Mouse (Mus musculus) limb, embryonic 12.5 days (tissue): Measurements from ENCODE around the gene Gm42420. TPM values are rescaled to one million over a fixed set of nuclear protein-coding genes. Genes with fewer than 3 reads are reported as not detected.

Experiments used
- ATAC-seq: fragments of 200-750 bp; cut with Nextera tagmentation; 2 replicates; pipeline ENCODE4 v1.8.0; 2017; ENCODE audit warnings: low read depth, moderate TSS enrichment; ENCODE audit not compliant: insufficient number of reproducible peaks, insufficient read depth, low FRiP score, low TSS enrichment
- H3K27ac ChIP-seq: fragments of 300-500 bp; sonication (generic); 2 replicates; pipeline ENCODE4 v1.5.1; 2016; ENCODE audit warnings: mild to moderate bottlenecking, moderate library complexity
- H3K27me3 ChIP-seq: fragments of 300-500 bp; sonication (generic); 2 replicates; pipeline ENCODE4 v1.6.1; 2016; ENCODE audit warnings: mild to moderate bottlenecking, moderate library complexity
- H3K36me3 ChIP-seq: fragments of 300-500 bp; sonication (generic); 2 replicates; pipeline ENCODE4 v1.6.1; 2016; ENCODE audit warnings: mild to moderate bottlenecking, moderate library complexity
- H3K4me1 ChIP-seq: fragments of 300-500 bp; sonication (generic); replicated peaks from 2 replicates; pipeline ENCODE4 v1.6.1; 2016
- H3K4me2 ChIP-seq: fragments of 300-500 bp; sonication (generic); 2 replicates; pipeline ENCODE4 v1.6.1; 2016; ENCODE audit warnings: mild to moderate bottlenecking, moderate library complexity
- H3K4me3 ChIP-seq: fragments of 300-500 bp; sonication (generic); replicated peaks from 2 replicates; pipeline ENCODE4 v1.5.1; 2016; ENCODE audit warnings: mild to moderate bottlenecking
- H3K9ac ChIP-seq: fragments of 300-500 bp; sonication (generic); replicated peaks from 2 replicates; pipeline ENCODE4 v1.6.1; 2016; ENCODE audit warnings: mild to moderate bottlenecking, moderate library complexity
- H3K9me3 ChIP-seq: fragments of 300-500 bp; sonication (generic); 2 replicates; pipeline ENCODE4 v1.6.1; 2016; ENCODE audit warnings: mild to moderate bottlenecking, moderate library complexity
- WGBS: fragments of 180-500 bp; shearing (Covaris S2); methylation state at CpG from one replicate; pipeline ENCODE4 v1.1.7; 2016; 5-methylcytosine and 5-hydroxymethylcytosine counted together
- polyA plus RNA-seq: library from polyadenylated mRNA; unstranded; fragments of >200 nt; fragmentation: Nextera tagmentation; extraction: Ambion mirVana; gene quantifications from 2 replicates; pipeline ENCODE4 v1.2.1, GENCODE M21; 2016

The Gm42420 gene
- polyA plus RNA-seq, 1 experiment from 2014 or later, result 1.0 TPM

DNA sequence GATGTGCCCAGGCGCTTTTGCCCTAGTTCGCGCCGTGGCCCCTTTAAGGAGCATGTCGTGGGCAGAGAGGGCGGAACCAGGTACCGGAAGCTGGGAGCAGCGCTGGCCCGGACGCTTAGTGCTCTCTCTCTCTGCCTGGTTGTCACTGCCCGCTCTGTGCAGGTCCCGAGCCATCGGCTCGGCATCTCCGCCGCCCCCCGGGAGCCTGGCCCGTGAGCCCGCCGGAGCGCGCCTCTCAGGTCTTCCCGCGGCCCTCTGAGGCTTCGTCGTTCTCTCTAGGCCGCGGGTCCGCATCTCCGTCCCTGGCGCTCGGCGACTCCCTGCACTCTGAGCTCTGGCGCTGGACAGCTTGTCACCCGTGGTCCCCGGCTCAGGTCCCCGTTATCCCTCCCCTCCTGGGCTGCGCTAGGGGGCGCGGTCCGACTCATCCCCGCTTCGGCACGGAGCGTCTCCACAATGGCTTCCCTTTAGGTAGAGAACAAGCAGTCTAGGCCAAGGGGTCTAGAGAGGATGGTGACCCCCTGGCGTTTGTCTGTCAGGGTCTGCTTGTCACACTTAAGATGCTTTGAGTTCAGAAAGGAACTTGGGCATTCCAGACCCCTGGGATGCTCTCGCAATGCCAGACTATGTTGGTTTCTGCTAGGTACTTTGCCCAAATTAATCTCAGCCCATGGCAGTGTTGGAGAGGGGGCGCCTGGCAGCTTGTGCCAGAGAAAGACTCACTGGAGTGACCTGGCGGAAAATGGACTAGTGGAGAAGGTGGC, 11.6 kb upstream of the Gm42420 start, which contains the start of gene Adck2:
Gene Adck2 (plus strand): TSS at position 83 of the 764 bp plus-strand sequence.
- H3K27me3 ChIP-seq, result no peaks in the 10 kb centered on the region
- H3K9ac ChIP-seq, result peak within 1 kb of the TSS; percentile 86
- peak; percentile 87 for ATAC-seq
- peak within 1 kb of the TSS; percentile 84 for H3K4me2 ChIP-seq
- peak within 1 kb of the TSS; percentile 91 for H3K27ac ChIP-seq
- H3K9me3 ChIP-seq, result no peaks in the 10 kb centered on the region
- H3K4me3 ChIP-seq, result peak within 1 kb of the TSS; percentile 87
- H3K36me3 ChIP-seq, result peaks cover 22% of the 10 kb centered on the region
- WGBS, result under 1% methylated on average over 49 of the region's 49 CpGs
- H3K4me1 ChIP-seq, result peaks cover 12% of the 10 kb centered on the region

DNA sequence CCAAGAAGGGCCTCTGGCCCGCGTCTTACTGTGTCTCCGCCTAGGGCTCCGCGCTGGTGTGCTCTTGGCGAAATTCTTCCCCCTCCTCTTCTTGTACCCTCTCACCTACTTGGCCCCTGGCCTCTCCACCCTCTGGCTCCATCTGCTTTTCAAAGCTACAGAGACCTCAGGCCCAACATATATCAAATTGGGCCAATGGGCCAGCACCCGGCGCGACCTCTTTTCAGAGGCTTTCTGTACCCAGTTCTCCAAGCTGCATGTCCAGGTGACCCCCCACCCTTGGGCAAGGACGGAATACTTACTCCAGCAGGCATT, 11.0 kb upstream of the Gm42420 start:
- ATAC-seq, result peak; percentile 35; the same call in 1 of the 2 replicates
- WGBS, result 23% methylated on average over 10 of the region's 10 CpGs
- peaks cover 12% of the 10 kb centered on the region for H3K4me1 ChIP-seq
- H3K9ac ChIP-seq, result peak overlapping the region; percentile 86
- H3K4me3 ChIP-seq, result peak overlapping the region; percentile 87
- H3K27ac ChIP-seq, result peak overlapping the region; percentile 91; the same call in 1 of the 2 replicates
- no peaks in the 10 kb centered on the region for H3K9me3 ChIP-seq
- H3K27me3 ChIP-seq, result no peaks in the 10 kb centered on the region
- peaks cover 27% of the 10 kb centered on the region for H3K36me3 ChIP-seq
- H3K4me2 ChIP-seq, result peak overlapping the region; percentile 84

DNA sequence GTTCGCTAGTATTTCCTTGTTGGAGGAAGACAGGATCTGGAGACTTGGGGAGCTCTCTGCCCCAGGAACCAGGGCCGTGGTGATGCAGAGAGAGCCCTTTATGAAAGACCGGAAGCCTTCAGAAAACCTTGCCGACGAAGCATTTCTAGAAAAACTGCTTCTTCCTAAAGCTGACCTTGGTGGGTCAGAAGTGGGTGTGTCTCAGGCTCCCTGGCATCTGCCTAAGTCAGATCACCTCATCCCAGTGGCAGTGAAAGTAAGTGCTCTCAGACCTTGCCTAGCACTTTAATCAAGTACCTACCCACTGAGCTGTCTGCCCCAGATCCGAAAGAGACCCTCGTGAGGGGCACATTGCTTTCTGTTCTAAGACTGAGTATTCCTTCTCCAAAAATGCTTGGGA, 10.6 kb upstream of the Gm42420 start:
- no peak for ATAC-seq
- Histone ChIP-seq H3K27me3 (no peaks in the 10 kb centered on the region), H3K36me3 (peaks cover 30% of the 10 kb centered on the region), H3K9ac (0 out of 2 replicates have a peak overlapping the region, but pooled peaks have one; percentile 86), H3K27ac (no peak overlapping the region), H3K4me1 (peaks cover 12% of the 10 kb centered on the region), H3K4me3 (peak overlapping the region; percentile 87), H3K9me3 (no peaks in the 10 kb centered on the region), H3K4me2 (peak overlapping the region; percentile 84)
- 68% methylated on average over 7 of the region's 7 CpGs for WGBS

DNA sequence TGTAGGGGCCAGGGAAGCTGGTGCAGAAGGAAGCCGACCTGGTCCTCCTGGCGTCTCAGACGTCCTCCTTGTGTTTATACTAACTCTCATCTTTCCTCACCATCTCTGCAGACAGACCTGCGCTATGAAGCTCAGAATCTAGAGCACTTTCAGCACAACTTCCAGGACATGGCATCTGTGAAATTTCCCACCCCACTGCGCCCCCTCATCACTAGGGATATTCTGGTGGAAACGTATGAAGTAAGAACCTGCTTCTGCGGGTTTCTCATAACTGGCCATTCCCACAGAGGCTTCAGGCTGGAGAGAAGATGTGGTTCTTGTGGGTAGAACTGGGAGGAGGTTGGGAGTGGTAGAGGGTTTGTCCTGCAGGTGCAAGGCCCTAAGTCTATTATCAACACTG, 6.0 kb upstream of the Gm42420 start:
- no peak overlapping the region for H3K4me2 ChIP-seq
- WGBS, result 89% methylated on average over 7 of the region's 7 CpGs
- no peaks in the 10 kb centered on the region for H3K27me3 ChIP-seq
- no peak overlapping the region for H3K4me3 ChIP-seq
- H3K9ac ChIP-seq, result no peak overlapping the region
- peaks cover 73% of the 10 kb centered on the region for H3K36me3 ChIP-seq
- H3K27ac ChIP-seq, result no peak overlapping the region
- H3K4me1 ChIP-seq, result peaks cover 5% of the 10 kb centered on the region
- no peaks in the 10 kb centered on the region for H3K9me3 ChIP-seq
- ATAC-seq, result no peak

DNA sequence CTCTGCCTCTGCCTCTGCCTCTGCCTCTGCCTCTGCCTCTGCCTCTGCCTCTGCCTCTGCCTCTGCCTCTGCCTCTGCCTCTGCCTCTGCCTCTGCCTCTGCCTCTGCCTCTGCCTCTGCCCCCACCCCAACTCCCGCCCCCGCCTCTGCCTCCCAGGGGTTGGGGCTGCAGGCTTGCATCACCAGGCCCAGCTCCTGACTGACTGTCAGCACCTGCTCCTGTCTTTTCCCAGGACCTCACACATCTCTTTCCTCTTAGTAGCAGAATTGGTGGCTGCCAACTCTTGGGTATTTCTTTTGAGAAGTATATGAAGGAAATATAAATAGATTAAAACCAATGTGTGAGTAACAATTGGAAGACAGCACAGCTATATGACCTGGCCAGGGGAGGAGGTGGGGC, 5.0 kb upstream of the Gm42420 start:
- WGBS, result 83% methylated on average over 2 of the region's 2 CpGs
- Histone ChIP-seq H3K27me3 (no peaks in the 10 kb centered on the region), H3K9me3 (no peaks in the 10 kb centered on the region), H3K4me3 (no peak overlapping the region), H3K9ac (no peak overlapping the region), H3K27ac (no peak overlapping the region), H3K36me3 (peaks cover 80% of the 10 kb centered on the region), H3K4me1 (no peaks in the 10 kb centered on the region), H3K4me2 (no peak overlapping the region)
- no peak for ATAC-seq

DNA sequence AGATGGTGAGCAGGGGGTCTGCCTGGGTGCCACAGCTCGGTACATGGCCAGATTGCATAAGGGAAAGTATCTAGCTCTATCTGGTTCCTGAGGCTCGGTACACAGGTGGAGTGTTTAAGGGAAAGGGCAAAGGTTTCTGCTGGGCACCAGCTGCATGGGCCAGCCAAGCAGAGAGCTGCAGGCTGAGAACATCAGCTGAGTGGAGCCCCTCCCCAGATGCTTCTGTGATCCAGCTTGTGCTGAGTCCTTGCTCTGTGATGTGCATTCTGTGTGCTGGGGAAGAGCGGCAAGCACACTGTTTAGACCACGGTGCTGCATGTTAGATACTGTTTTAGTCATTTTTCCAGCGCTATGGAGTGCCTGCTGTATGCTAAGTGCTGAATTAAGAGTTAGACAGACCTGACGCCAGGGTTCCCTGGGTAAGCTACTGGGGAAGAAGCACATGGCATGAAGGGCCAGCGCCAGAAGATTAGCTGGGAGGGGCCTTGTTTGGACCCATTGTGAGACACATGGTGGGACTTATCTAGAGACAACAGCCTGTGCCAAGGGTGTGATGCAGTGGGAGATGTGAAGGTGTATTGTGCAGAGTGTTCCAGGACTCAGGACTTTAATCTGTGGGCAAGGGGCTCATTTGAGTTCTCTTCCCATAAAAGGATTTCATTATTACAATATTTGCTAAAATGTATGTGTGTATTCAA, 4.3 kb upstream of the Gm42420 start:
- WGBS, result 81% methylated on average over 7 of the region's 7 CpGs
- Histone ChIP-seq H3K4me1 (no peaks in the 10 kb centered on the region), H3K9ac (no peak overlapping the region), H3K9me3 (no peaks in the 10 kb centered on the region), H3K27me3 (no peaks in the 10 kb centered on the region), H3K27ac (no peak overlapping the region), H3K4me3 (no peak overlapping the region), H3K4me2 (no peak overlapping the region), H3K36me3 (peaks cover 85% of the 10 kb centered on the region)
- ATAC-seq, result no peak

DNA sequence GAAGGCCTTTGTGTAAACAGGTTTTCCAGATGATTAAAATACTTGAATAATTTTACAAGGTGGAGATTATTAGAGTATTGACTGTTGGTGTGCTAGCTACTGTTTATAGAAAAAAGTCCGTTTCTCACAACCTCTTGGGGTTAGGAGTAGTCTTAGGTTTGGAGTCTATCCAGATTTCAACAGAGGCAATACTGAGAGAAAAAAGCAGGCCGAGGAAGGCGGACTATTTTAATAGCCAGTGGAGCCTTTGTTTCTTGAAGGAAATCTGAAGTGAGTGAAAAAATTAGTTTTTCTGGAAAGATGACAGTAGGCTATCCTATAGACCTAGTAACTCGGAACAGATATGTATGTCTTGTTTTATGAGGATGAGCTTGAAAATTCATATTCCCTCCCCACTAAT, 5.9 kb downstream of the Gm42420 start:
- Histone ChIP-seq H3K9me3 (no peaks in the 10 kb centered on the region), H3K4me1 (peaks cover 4% of the 10 kb centered on the region), H3K4me3 (0 out of 2 replicates have a peak overlapping the region, but pooled peaks have one; percentile 82), H3K27ac (no peak overlapping the region), H3K9ac (no peak overlapping the region), H3K27me3 (no peaks in the 10 kb centered on the region), H3K36me3 (peaks cover 41% of the 10 kb centered on the region), H3K4me2 (no peak overlapping the region; the same call in 1 of the 2 replicates)
- ATAC-seq, result no peak
- WGBS, result 97% methylated on average over 4 of the region's 4 CpGs

DNA sequence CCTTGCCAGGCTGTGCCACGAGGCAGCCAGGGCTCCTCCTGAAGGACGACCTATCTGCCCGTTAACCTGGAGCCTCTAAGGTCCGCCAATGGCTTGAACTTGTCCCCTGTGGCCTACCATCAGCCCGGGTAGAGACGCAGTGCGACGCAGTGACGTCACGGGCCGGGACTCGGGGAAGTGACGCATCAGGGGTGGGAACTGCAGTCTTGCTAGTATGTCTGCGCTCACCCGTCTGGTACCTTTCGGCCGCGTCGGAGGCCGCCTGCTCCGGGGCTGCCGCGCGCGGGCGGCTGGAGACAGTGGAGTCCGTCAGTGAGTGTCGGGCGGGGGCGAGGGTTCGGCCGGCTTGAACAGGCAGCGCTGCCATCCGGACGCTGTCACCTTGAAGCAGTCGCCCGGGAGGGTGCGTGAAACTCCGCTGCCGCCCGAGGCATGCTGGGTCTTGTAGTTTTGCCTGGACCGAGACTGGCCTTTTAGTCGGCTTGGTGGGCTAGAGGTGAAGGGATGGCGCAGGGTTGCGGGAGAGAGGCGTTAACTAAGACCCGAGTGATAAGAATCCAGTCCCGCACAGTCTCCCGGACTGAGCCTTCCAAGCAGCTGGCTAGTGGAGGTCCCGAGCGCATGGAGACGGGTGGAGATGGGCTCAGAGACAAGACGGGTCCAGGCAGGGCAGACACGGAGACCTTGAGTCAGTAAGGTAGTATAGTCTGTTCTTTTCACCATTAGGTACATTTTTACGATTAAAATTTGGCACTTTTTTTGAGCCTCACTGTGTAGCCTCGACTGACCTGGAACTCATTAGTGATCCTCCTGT, 7.1 kb downstream of the Gm42420 start, which contains the start of gene Ndufb2:
Gene Ndufb2 (plus strand): TSS at position 174 of the 814 bp plus-strand sequence.
- WGBS, result under 1% methylated on average over 56 of the region's 56 CpGs
- Histone ChIP-seq H3K4me1 (peaks cover 4% of the 10 kb centered on the region), H3K4me2 (peak within 1 kb of the TSS; percentile 60), H3K27me3 (no peaks in the 10 kb centered on the region), H3K9me3 (no peaks in the 10 kb centered on the region), H3K27ac (peak within 1 kb of the TSS; percentile 87), H3K4me3 (peak within 1 kb of the TSS; percentile 82), H3K9ac (peak within 1 kb of the TSS; percentile 80), H3K36me3 (peaks cover 36% of the 10 kb centered on the region)
- peak; percentile 98 for ATAC-seq

DNA sequence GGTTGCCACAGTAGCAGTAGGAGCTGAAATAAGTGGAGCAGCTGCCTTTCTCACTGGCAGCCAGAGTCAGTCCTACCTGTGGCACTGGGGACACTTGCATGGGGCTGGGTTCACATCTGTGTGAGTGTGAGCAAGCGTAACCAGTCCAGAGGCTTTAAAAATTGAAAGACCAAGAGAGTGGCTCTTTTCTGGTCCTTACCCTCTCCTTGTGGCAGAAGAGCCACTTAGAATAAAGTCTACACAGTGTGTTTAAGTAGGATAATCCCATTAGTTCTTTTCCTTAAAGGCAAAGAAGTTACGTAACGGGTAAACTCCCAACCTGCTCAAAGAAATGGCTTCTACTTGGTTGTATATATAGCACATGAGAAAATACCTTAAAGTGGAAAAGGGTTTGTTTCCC, 15.3 kb downstream of the Gm42420 start:
- H3K4me1 ChIP-seq, result no peaks in the 10 kb centered on the region
- no peak overlapping the region for H3K4me2 ChIP-seq
- 94% methylated on average over 3 of the region's 3 CpGs for WGBS
- ATAC-seq, result no peak
- H3K9ac ChIP-seq, result no peak overlapping the region
- peaks cover 66% of the 10 kb centered on the region for H3K36me3 ChIP-seq
- no peak overlapping the region for H3K4me3 ChIP-seq
- H3K9me3 ChIP-seq, result no peaks in the 10 kb centered on the region
- H3K27ac ChIP-seq, result no peak overlapping the region
- no peaks in the 10 kb centered on the region for H3K27me3 ChIP-seq

DNA sequence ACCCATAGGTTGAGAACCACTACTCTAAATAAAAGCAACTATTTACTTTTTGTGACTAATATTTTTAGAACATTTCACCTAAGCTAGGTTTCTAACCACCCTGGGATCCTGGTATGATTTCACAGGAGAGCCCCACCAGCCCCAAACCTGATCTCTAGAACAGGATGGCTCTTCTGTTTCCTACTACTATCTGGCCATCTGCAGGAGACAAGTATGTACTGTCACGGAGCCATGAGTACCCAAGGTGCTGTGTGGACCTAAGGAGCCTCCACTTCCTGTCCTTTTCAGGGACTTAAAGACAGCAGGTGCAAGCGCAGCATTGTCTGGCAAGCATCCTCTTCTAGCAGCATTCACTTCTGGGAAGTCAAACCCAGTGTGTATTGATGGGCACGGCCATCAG, 16.3 kb downstream of the Gm42420 start:
- peaks cover 61% of the 10 kb centered on the region for H3K36me3 ChIP-seq
- no peak overlapping the region for H3K27ac ChIP-seq
- no peaks in the 10 kb centered on the region for H3K4me1 ChIP-seq
- H3K4me3 ChIP-seq, result no peak overlapping the region
- H3K4me2 ChIP-seq, result no peak overlapping the region
- no peaks in the 10 kb centered on the region for H3K27me3 ChIP-seq
- 86% methylated on average over 3 of the region's 3 CpGs for WGBS
- H3K9ac ChIP-seq, result no peak overlapping the region
- no peak for ATAC-seq
- no peaks in the 10 kb centered on the region for H3K9me3 ChIP-seq

DNA sequence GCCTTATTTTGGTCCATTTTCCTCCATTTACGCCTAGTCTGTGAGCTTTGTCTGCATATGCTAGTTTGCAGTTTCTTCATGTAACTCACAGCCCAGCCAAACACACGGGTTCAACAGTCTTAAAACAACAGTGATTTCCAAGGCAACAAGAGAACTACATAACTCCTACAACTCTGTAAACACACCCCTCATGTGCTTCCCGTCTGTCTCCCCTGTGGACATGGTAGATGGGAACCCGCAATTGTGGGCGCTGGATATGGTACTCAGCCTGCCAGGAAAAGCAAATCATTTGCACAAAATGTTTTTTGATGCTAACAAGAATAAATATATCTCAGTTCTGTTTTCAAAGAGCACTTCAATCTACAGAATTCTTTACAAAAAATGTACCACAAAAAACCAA, 19.0 kb downstream of the Gm42420 start:
- Histone ChIP-seq H3K4me2 (no peak overlapping the region), H3K36me3 (peaks cover 38% of the 10 kb centered on the region), H3K9ac (no peak overlapping the region), H3K27me3 (no peaks in the 10 kb centered on the region), H3K27ac (no peak overlapping the region), H3K9me3 (no peaks in the 10 kb centered on the region), H3K4me1 (no peaks in the 10 kb centered on the region), H3K4me3 (no peak overlapping the region)
- ATAC-seq, result no peak
- WGBS, result 87% methylated on average over 5 of the region's 5 CpGs
